Mouse (Mus musculus) C2C12 (cell line): Measurements from ENCODE around the gene 4931406P16Rik. TPM values are rescaled to one million over a fixed set of nuclear protein-coding genes. Genes with fewer than 3 reads are reported as not detected.

ENCODE experiments used
- H3K27me3 ChIP-seq: one replicate; pipeline ENCODE4 v1.6.1; 2011; ENCODE audit not compliant: control insufficient read depth, insufficient read depth, insufficient read length
- H3K36me3 ChIP-seq: one replicate; pipeline ENCODE4 v1.6.1; 2011; ENCODE audit not compliant: control insufficient read depth, insufficient read depth
- H3K4me3 ChIP-seq: one replicate; pipeline ENCODE4 v1.5.1; 2011; ENCODE audit warnings: mild to moderate bottlenecking, control low read depth; ENCODE audit not compliant: poor library complexity, insufficient read depth, severe bottlenecking
- H3K79me2 ChIP-seq: one replicate; pipeline ENCODE4 v1.6.1; 2011; ENCODE audit not compliant: control insufficient read depth, insufficient read depth
- H3K79me3 ChIP-seq: one replicate; pipeline ENCODE4 v1.6.1; 2011; ENCODE audit warnings: low read depth, control low read depth
- H3ac ChIP-seq: one replicate; pipeline ENCODE3; 2011; ENCODE audit warnings: low read depth; ENCODE audit not compliant: control insufficient read depth, insufficient read length
- CEBPB ChIP-seq: IDR thresholded peaks from one replicate; pipeline ENCODE4 v1.6.1; 2011; ENCODE audit warnings: low read depth, mild to moderate bottlenecking, control low read depth, moderate library complexity
- CTCF ChIP-seq: IDR thresholded peaks from one replicate; pipeline ENCODE4 v1.5.1; 2011; ENCODE audit not compliant: control insufficient read depth, insufficient read depth, insufficient read length
- FOSL1 ChIP-seq: IDR thresholded peaks from one replicate; pipeline ENCODE4 v1.8.0; 2011; ENCODE audit warnings: mild to moderate bottlenecking, low read length; ENCODE audit not compliant: poor library complexity, insufficient read depth, severe bottlenecking
- MAX ChIP-seq: IDR thresholded peaks from one replicate; pipeline ENCODE4 v1.6.1; 2011; ENCODE audit warnings: mild to moderate bottlenecking, control low read depth
- MYOD1 ChIP-seq: IDR thresholded peaks from one replicate; pipeline ENCODE4 v1.6.1; 2011; ENCODE audit warnings: low read depth; ENCODE audit not compliant: control insufficient read depth, insufficient read length
- MYOG ChIP-seq: IDR thresholded peaks from one replicate; pipeline ENCODE4 v1.6.1; 2011; ENCODE audit not compliant: control insufficient read depth, insufficient read length; ENCODE audit errors: extremely low read depth
- USF1 ChIP-seq: IDR thresholded peaks from one replicate; pipeline ENCODE4 v1.6.1; 2011; ENCODE audit warnings: low read depth, mild to moderate bottlenecking, control low read depth, moderate library complexity
- polyA plus RNA-seq: library from polyadenylated mRNA; unstranded; fragments of >200 nt; fragmentation: generic; extraction: Trizol; gene quantifications from one replicate; pipeline ENCODE4 v1.2.1, GENCODE M21; 2012; ENCODE audit warnings: missing spikeins

4931406P16Rik gene
- polyA plus RNA-seq, 1 experiment = 13.2 TPM

DNA sequence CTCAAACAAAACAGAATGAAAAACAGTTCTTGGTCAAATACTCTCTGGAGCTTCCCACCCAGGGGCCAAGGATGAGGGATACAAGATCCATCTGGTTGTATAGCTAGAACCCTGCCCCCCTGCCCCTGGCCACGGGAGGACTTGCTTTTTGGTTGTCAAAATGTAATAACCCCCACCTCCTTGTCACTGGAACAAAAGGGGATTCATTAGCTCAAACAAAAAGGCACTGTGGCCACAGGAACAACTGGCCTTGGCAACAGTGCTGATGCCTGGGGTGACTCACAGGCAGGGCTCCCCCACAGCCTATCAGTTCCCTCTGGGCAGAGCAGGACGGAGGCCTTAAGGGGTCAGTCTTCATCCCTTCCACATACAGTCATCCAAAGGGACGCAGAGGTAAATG, 6.6 kb upstream of the 4931406P16Rik start:
- Histone ChIP-seq H3K79me3 (no peaks in the 10 kb centered on the region), H3K27me3 (no peaks in the 10 kb centered on the region), H3K79me2 (no peaks in the 10 kb centered on the region), H3ac (no peak overlapping the region), H3K4me3 (no peak overlapping the region), H3K36me3 (no peaks in the 10 kb centered on the region)
- no peak for TF ChIP-seq CEBPB
- TF ChIP-seq CTCF = no peak
- peak; percentile 50 for TF ChIP-seq FOSL1
- TF ChIP-seq MYOD1 = peak; percentile 34
- TF ChIP-seq USF1 = no peak

DNA sequence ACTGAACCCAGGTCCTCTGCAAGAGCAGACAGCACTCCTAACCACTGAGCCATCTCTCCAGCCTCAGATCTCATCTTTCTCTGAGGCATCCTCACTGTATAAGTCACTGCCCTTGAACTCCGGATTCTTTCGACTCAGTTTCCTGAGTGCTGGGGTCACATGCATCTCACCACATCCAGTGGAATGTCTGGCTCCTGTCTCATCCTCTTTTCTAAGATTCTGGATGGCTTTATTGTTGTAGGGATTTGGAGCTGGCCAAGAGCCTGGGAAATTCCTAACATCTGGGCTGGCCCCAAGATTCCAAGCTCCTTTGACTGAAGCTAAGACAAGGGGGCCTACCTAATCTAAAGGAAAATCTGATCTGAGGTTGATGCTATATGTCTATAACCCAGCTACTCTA, 5.8 kb upstream of the 4931406P16Rik start:
- Histone ChIP-seq H3K27me3 (no peaks in the 10 kb centered on the region), H3K36me3 (no peaks in the 10 kb centered on the region), H3K79me2 (no peaks in the 10 kb centered on the region), H3ac (no peak overlapping the region), H3K4me3 (no peak overlapping the region), H3K79me3 (no peaks in the 10 kb centered on the region)
- peak; percentile 52 for TF ChIP-seq USF1
- TF ChIP-seq CEBPB = no peak

DNA sequence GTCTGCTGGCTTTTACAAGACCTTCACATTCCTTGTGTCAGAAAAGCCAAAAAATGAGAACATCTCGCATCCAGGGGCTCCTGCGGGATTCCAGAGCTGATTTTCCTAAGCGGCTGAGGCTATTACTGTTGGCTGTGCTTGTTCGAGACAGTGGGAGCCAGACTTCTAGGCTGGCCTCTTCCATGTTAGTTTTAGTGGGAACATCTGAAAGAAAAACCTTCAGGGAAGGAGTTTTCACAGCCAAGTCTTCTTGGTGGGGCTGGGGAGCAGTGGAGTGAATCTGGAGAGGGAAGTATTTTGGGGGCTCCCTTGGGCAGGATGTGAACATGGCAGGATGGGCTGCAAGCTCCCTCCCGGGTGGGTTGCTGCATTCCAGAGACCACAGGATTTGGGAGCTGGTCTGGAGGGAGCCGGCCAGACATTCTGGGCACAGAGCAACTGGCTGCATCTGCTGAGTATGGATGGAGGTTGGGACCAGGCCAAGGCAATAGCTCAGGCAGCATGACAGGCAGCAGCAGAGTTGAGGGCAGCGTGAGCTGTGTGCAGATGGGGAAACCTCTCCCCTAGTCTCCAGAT, 4.6 kb upstream of the 4931406P16Rik start:
- no peaks in the 10 kb centered on the region for H3K79me3 ChIP-seq
- H3K36me3 ChIP-seq = no peaks in the 10 kb centered on the region
- no peak for TF ChIP-seq MYOG
- no peak for TF ChIP-seq USF1
- TF ChIP-seq MYOD1 = no peak
- TF ChIP-seq CTCF = no peak
- no peak for TF ChIP-seq CEBPB
- no peak for TF ChIP-seq FOSL1
- no peak for TF ChIP-seq MAX
- peaks cover under 1% of the 10 kb centered on the region for H3K79me2 ChIP-seq
- H3K4me3 ChIP-seq = no peak overlapping the region
- no peaks in the 10 kb centered on the region for H3K27me3 ChIP-seq
- H3ac ChIP-seq = no peak overlapping the region

DNA sequence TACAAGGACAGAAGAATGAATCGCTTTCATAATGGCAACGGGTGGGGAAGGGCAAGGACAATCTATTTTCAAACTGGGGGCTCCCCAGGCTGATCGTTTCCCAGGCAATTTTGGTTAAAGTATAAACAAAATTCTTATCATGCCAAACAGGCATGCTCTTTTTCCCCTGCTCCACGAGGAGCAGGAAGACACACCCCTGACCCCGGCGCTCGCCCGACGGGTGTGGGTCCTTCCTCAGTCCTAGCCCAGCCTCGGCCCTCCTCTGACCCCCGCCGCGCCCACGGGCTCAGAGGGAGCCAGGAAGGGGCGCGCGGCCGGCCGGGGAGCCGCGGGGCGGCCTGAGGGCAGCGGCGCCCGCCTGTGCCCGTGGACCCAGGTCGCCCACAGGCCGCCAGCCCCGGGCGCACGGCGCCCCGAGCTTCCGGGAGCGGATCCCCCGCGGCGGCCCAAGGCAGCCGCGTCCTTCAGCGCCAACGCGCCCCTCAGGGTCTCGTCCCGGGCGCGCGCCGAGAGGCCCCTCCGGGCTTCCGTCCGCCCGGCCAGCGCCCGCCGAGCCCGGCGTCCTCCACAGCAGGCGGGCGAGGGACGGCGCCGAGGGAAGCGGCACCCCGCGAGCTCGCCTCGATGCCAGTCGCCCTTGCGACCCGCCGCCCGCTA, 437 bp downstream of the 4931406P16Rik start:
- Histone ChIP-seq H3K27me3 (no peaks in the 10 kb centered on the region), H3K4me3 (peak overlapping the region; percentile 52)
- no peak for TF ChIP-seq FOSL1
- TF ChIP-seq MAX = no peak
- TF ChIP-seq CEBPB = no peak
- TF ChIP-seq USF1 = no peak
- TF ChIP-seq MYOD1 = no peak
- no peak for TF ChIP-seq MYOG
- TF ChIP-seq CTCF = no peak

DNA sequence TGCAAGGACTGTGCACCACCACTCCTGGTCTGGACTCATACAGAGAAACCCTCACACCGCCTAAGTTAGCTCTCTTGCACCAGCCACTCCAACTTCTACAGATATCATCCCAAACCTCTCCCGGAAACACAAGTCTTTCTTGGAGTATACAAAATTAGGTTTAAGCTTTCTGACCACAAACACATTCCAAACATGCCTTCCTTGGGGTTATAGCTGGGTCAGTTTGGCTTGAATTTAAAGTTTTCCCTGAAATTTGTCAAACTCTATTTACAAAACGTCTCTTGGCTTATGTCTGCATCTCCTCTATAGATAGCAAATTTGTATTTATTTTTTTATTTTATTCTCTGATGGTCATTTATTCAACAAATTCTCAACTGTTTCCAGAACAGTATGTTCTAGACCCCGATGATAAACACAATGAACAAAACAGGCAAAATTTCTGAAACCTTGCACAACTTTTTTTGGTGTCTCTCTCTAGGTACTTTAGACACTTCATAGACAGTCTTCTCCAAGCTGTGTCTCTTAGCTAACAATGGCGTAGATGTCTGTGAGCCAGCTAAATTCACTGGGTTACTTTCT, 4.1 kb downstream of the 4931406P16Rik start:
- Histone ChIP-seq H3K36me3 (peaks cover 23% of the 10 kb centered on the region), H3ac (no peak overlapping the region), H3K79me3 (peaks cover 73% of the 10 kb centered on the region), H3K4me3 (no peak overlapping the region), H3K79me2 (peaks cover 88% of the 10 kb centered on the region), H3K27me3 (no peaks in the 10 kb centered on the region)
- TF ChIP-seq USF1 = no peak
- no peak for TF ChIP-seq MAX
- TF ChIP-seq MYOG = no peak
- TF ChIP-seq MYOD1 = no peak
- no peak for TF ChIP-seq FOSL1
- TF ChIP-seq CEBPB = no peak
- no peak for TF ChIP-seq CTCF

More for the DNA sequence above, 437 bp downstream of the 4931406P16Rik start:
- Histone ChIP-seq H3K79me2 (peaks cover 51% of the 10 kb centered on the region), H3K79me3 (peaks cover 44% of the 10 kb centered on the region), H3ac (peak overlapping the region; percentile 98), H3K36me3 (peaks cover 4% of the 10 kb centered on the region)

DNA sequence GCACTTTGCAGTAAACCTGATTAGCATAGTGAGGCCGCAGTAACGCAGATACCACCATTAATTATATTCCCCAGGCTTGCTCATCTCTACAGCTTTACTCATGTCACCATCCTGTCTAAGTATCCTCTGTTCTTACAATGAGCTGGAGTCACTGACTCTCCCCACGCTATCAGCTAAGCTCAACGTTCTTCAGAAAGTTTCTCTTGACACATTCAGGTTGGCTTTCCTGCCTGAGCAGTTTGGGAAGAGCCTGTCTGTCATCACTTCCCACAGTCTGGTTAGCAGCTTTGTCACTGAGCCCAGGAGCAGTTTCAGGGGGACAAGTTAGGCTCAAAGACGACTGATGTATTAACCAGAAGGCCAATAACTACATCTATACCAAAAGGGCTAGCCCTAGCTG, 4.8 kb downstream of the 4931406P16Rik start:
- Histone ChIP-seq H3K79me2 (peaks cover 95% of the 10 kb centered on the region), H3ac (no peak overlapping the region), H3K27me3 (no peaks in the 10 kb centered on the region), H3K36me3 (peaks cover 23% of the 10 kb centered on the region), H3K4me3 (no peak overlapping the region), H3K79me3 (peaks cover 78% of the 10 kb centered on the region)
- TF ChIP-seq CEBPB = no peak
- no peak for TF ChIP-seq USF1
- TF ChIP-seq CTCF = no peak
- TF ChIP-seq MAX = no peak
- TF ChIP-seq MYOD1 = no peak
- no peak for TF ChIP-seq MYOG
- no peak for TF ChIP-seq FOSL1
